Mouse (Mus musculus): Measurements from ENCODE around the gene Rnf208.

- TF ChIP-seq POLR2A (IDR thresholded peaks at IDR 0.05; ENCODE audit: low read depth, low read length) (no peak), CTCF (conservative IDR thresholded peaks at IDR 0.05; ENCODE audit: insufficient read depth, insufficient read length, low read depth, low read length) (no peak)
Measured at GRCm38 (mm10) chr2:25229582-25229981, 12.5 kb upstream of the Rnf208 start.

All from kidney, adult 2 months (tissue).